Mouse (Mus musculus) right cerebral cortex, postnatal 25 days (tissue): ENCODE data around the gene Nop2.
A peak's percentile ranks its signal among the peaks of the same experiment; 100 is the strongest.

Experiments used
- DNase-seq: peaks from one replicate; pipeline ENCODE4 v3.0.0; 2022

Gene Nop2

GRCm38 (mm10) chr6:125179601-125180000 is 47.9 kb downstream of the Nop2 start:
- DNase-seq: no peak

GRCm38 (mm10) chr6:125182133-125182532 is 50.4 kb downstream of the Nop2 start:
- DNase-seq: no peak

DNA sequence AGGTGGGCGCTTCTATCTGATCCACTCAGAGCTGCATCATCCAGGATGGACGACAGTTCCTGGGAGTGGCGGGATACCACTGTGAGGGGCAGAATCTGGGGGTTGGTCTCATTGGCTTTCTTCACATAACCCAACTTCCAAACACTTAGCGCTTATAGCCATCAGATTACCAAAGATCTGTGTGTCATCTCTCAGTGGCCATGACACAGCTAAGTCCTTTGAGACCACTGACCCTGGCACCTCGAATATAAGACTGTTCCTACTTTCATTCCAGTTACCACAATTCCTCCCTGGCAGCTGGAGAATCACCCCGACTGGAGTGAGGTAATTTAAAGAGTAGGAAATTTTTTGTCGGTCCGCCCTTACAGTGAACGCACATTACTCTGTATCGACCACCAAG is 54.5 kb downstream of the Nop2 start:
- no peak for DNase-seq

GRCm38 (mm10) chr6:125190816-125191215 is 59.1 kb downstream of the Nop2 start:
- DNase-seq: no peak

- peak; percentile 97 for DNase-seq
Observed at GRCm38 (mm10) chr6:125191332-125192015, 59.8 kb downstream of the Nop2 start, which contains the start of the genes Ncapd2 and Mrpl51. Ncapd2 (minus strand) TSS chr6:125191701. Mrpl51 (plus strand) TSS chr6:125191801.

GRCm38 (mm10) chr6:125192016-125192714 is 60.5 kb downstream of the Nop2 start:
- peak; percentile 90 for DNase-seq

DNA sequence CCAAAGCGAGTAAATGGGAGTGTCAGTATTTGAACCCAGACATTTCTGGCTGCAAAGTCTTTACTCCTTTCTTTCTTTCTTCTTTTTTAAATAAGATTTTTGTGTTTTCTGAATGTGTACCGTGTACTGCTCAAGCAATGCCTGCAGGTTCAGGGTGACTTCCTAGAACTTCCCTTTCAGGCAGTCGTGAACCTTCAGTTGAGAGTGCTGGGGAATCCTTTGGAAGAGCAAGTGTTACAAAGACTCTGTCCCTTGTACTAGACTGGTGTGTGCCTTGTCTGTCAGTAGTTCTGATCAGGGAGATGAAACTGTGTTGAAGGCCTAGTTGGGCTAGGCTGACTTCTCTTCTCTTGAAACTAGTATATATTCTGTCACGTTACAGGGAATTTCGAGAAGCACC is 61.1 kb downstream of the Nop2 start:
- no peak for DNase-seq

DNA sequence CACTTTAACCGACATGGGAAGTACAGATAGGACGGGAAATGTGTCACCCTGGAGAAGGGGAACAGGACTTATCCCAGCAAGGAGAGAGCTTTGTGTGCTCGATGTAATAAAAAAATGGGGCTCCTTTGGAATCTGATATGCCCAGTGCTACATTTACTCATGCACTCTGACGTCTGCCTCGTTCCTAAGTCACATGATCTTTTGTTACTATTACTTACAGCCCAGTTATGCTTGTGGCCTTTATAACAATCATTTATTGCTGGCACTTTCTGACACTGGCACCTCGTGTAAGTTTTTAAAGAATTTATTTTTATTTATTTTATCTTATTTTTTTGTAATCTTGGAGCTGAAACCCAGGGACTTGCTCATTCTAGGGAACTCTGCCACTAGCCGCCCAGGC is 61.7 kb downstream of the Nop2 start:
- DNase-seq: no peak
